Mouse (Mus musculus) liver, embryonic 12.5 days (tissue): ENCODE results near the gene Tmem220. TPM values are rescaled to one million over a fixed set of nuclear protein-coding genes. Genes with fewer than 3 reads are reported as not detected.
A peak's percentile ranks its signal among the peaks of the same experiment; 100 is the strongest.

Experiments used
- ATAC-seq: fragments of 200-750 bp; cut with Nextera tagmentation; 2 replicates; pipeline ENCODE4 v1.8.0; 2017; ENCODE audit warnings: moderate number of reproducible peaks, mild to moderate bottlenecking, moderate library complexity
- H3K27ac ChIP-seq: fragments of 300-500 bp; sonication (generic); 2 replicates; pipeline ENCODE4 v1.5.1; 2016; ENCODE audit warnings: mild to moderate bottlenecking
- H3K27me3 ChIP-seq: fragments of 300-500 bp; sonication (generic); replicated peaks from 2 replicates; pipeline ENCODE4 v1.6.1; 2016; ENCODE audit warnings: mild to moderate bottlenecking, moderate library complexity
- H3K36me3 ChIP-seq: fragments of 300-500 bp; sonication (generic); 2 replicates; pipeline ENCODE4 v1.6.1; 2016; ENCODE audit warnings: mild to moderate bottlenecking, moderate library complexity
- H3K4me1 ChIP-seq: fragments of 300-500 bp; sonication (generic); 2 replicates; pipeline ENCODE4 v1.6.1; 2016
- H3K4me2 ChIP-seq: fragments of 300-500 bp; sonication (generic); 2 replicates; pipeline ENCODE4 v1.6.1; 2016; ENCODE audit warnings: mild to moderate bottlenecking, moderate library complexity
- H3K4me3 ChIP-seq: fragments of 300-500 bp; sonication (generic); 2 replicates; pipeline ENCODE4 v1.5.1; 2016; ENCODE audit warnings: mild to moderate bottlenecking, moderate library complexity
- H3K9ac ChIP-seq: fragments of 300-500 bp; sonication (generic); 2 replicates; pipeline ENCODE4 v1.6.1; 2016; ENCODE audit warnings: mild to moderate bottlenecking, moderate library complexity
- H3K9me3 ChIP-seq: fragments of 300-500 bp; sonication (generic); replicated peaks from 2 replicates; pipeline ENCODE4 v1.6.1; 2016; ENCODE audit warnings: mild to moderate bottlenecking, moderate library complexity
- WGBS: fragments of 180-500 bp; shearing (Covaris S2); methylation state at CpG from one replicate; pipeline ENCODE4 v1.1.7; 2016; ENCODE audit not compliant: insufficient replicate concordance; 5-methylcytosine and 5-hydroxymethylcytosine counted together
- polyA plus RNA-seq: library from polyadenylated mRNA; unstranded; fragments of >200 nt; fragmentation: Nextera tagmentation; extraction: Ambion mirVana; gene quantifications from 2 replicates; pipeline ENCODE4 v1.2.1, GENCODE M21; 2016

The Tmem220 gene
- polyA plus RNA-seq, 1 experiment from 2014 or later, result 0.93 TPM

DNA sequence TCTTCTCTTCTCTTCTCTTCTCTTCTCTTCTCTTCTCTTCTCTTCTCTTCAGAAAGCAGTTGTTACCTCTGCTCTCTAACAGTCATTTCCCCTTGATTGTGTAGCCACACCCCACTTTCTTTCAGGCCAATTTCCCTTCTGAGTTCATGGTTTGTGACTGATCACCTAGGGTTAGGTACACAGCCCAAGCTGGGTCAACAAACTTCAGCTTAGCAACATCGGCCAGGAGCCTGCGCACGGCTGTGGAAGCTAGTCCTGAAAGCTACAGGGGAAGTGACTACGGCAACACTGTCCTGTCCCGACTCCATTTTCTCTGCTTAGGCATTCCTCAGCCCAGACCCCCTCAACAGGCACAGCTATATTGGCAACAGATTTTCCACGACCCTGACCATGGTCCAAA, 20.0 kb downstream of the Tmem220 start:
- H3K9ac ChIP-seq, result no peak overlapping the region

DNA sequence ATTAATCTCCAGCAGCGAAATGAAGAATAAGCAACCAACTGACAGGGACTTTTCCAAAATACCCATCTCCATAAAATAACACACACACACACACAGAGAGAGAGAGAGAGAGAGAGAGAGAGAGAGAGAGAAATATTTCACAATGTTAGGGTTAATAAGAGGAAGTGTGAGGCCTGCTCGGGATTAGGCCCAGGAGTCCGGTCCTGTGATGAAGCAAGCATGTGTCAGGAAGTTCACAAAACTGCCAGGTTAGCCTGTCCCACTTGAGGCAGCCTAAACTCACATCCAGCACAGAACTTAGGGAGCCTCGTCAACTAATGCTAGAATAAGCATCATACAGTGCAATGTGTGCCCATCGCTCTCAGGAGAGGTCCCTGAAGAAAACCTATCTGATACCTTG, 22.2 kb downstream of the Tmem220 start:
- Histone ChIP-seq H3K4me3 (no peak overlapping the region), H3K27ac (no peak overlapping the region), H3K4me1 (peaks cover 22% of the 10 kb centered on the region), H3K4me2 (no peak overlapping the region), H3K36me3 (peaks cover 18% of the 10 kb centered on the region), H3K9me3 (no peaks in the 10 kb centered on the region), H3K9ac (no peak overlapping the region), H3K27me3 (no peaks in the 10 kb centered on the region)
- ATAC-seq, result no peak
- 77% methylated on average over 5 of the region's 5 CpGs for WGBS

More for the DNA sequence above, 20.0 kb downstream of the Tmem220 start:
- Histone ChIP-seq H3K4me2 (no peak overlapping the region), H3K9me3 (no peaks in the 10 kb centered on the region), H3K4me1 (peaks cover 13% of the 10 kb centered on the region; the same call in 1 of the 2 replicates), H3K27ac (no peak overlapping the region), H3K36me3 (peaks cover 33% of the 10 kb centered on the region), H3K27me3 (no peaks in the 10 kb centered on the region), H3K4me3 (no peak overlapping the region)
- WGBS, result 67% methylated on average over 6 of the region's 6 CpGs
- ATAC-seq, result peak; percentile 40; the same call in 1 of the 2 replicates

DNA sequence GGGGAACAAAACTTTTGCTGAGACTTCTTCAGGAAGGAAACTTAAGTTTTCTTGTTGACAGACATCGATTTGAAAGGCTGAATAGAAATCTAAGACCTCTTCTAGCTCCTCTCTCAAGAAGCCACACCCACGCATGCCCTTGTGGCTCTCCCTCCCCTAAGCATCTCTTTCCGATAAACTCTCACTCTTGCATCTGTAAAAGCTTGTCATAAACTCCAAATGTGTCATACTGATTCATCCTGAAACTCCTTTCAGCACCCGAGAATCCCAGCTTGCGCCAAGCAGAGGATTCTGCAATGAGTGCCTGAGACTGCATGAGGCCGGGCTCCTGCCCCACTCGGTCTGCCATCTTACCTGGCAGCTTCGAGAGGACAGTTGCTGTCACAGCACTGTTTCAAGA, 23.5 kb downstream of the Tmem220 start:
- Histone ChIP-seq H3K4me3 (no peak overlapping the region), H3K9me3 (no peaks in the 10 kb centered on the region), H3K4me1 (peaks cover 19% of the 10 kb centered on the region), H3K36me3 (peaks cover 12% of the 10 kb centered on the region), H3K9ac (no peak overlapping the region), H3K4me2 (no peak overlapping the region), H3K27ac (no peak overlapping the region), H3K27me3 (no peaks in the 10 kb centered on the region)
- no peak for ATAC-seq
- WGBS, result 75% methylated on average over 8 of the region's 8 CpGs

DNA sequence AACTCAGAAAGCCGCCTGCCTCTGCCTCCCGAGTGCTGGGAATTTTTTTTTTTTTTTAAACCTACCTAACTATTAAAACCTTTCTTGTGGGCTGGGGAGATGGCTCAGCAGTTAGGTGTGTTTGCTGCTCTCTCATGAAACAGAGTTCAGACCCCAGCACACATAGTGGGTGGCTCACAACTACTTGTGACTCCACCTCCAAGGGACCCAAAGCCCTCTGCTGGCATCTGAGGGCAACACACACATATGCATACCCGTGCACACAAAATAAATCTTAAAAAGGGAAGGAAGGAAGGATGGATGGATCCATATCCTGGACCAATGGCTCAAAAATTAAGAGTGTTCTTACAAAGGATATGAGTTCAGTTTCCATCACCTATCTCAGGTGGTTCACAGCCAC, 24.3 kb downstream of the Tmem220 start:
- H3K4me1 ChIP-seq, result peaks cover 26% of the 10 kb centered on the region
- H3K9me3 ChIP-seq, result no peaks in the 10 kb centered on the region
- no peak overlapping the region for H3K4me3 ChIP-seq
- H3K27ac ChIP-seq, result no peak overlapping the region
- H3K36me3 ChIP-seq, result peaks cover 12% of the 10 kb centered on the region
- no peaks in the 10 kb centered on the region for H3K27me3 ChIP-seq
- WGBS, result 73% methylated on average over 3 of the region's 3 CpGs
- no peak overlapping the region for H3K4me2 ChIP-seq
- H3K9ac ChIP-seq, result no peak overlapping the region
- ATAC-seq, result no peak

DNA sequence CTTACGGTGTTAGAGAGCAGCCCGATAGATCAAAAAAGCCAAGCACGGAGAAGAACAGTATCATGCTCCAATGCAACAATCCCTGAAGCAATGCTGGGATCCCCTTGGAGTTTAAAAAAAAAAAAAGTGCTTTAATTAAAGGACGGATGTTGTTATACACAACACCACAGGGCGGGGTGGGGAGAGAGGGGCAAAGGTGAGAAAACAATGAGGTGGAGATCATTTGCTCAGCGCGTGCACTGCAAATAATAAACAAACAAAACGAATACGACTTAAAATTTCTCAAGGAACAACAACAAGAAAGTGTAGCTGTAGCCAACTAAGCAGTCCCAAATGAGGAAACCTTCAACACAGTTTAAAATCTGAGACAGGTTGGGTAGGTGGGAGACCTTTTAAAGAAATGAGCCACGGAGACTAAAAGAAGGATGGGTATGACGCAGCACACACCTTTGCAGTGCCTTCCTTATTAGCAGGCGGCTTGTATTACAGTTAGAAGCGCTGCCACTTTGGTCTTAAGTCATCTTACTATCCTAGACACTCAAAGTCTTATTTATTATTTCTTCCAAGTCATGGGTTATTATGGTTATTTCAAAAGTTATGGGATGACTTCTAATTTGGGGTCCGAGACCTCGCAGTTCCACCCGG, 26.8 kb downstream of the Tmem220 start:
- Histone ChIP-seq H3K9me3 (no peaks in the 10 kb centered on the region), H3K4me1 (peaks cover 21% of the 10 kb centered on the region), H3K27me3 (no peaks in the 10 kb centered on the region), H3K27ac (peak overlapping the region; percentile 81), H3K4me2 (peak overlapping the region; percentile 85), H3K36me3 (peaks cover 34% of the 10 kb centered on the region), H3K9ac (peak overlapping the region; percentile 86), H3K4me3 (peak overlapping the region; percentile 92)
- 13% methylated on average over 16 of the region's 16 CpGs for WGBS
- peak; percentile 64 for ATAC-seq

DNA sequence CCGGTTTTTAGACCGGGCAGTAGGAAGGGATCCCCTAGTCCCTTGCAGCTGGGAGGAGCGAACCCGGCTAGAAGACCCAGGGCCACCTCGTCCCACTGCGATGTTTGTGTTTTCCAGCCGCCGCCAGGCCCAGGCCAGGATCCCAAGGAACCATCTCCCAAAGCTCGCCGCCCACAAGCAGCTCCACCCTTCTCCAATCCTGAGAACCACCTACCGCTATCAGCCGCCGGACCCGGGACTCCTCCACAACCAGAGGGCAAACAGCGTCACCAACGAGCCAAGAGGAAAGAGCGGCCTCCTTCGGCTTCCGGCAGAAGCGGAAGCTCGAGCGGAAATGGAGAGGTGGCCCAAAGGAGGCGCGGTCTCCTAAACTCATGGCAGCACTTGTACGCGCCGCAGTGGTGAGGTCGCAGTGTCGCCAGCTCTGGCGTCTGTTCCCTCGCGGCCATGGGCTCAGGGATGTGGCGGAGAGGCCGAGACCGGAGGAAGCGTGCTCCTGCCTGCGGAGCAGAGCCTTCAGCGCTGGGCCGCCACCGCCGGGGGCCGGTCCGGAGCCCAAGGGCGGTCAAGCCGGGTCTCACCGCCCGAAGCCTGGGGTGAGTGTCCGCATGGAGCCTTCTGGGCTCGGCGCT, 27.5 kb downstream of the Tmem220 start, which contains the start of the genes Adprm and Sco1:
Adprm (minus strand) TSS at position 274 of the 632 bp plus-strand sequence.
Sco1 (plus strand) TSS at position 350 of the 632 bp plus-strand sequence.
- Histone ChIP-seq H3K27ac (peak within 1 kb of the TSS; percentile 81), H3K36me3 (peaks cover 41% of the 10 kb centered on the region), H3K4me2 (peak within 1 kb of the TSS; percentile 85), H3K4me3 (peak within 1 kb of the TSS; percentile 92), H3K9me3 (no peaks in the 10 kb centered on the region), H3K27me3 (no peaks in the 10 kb centered on the region), H3K4me1 (peaks cover 21% of the 10 kb centered on the region), H3K9ac (peak within 1 kb of the TSS; percentile 86)
- peak; percentile 95 for ATAC-seq
- under 1% methylated on average over 50 of the region's 50 CpGs for WGBS

DNA sequence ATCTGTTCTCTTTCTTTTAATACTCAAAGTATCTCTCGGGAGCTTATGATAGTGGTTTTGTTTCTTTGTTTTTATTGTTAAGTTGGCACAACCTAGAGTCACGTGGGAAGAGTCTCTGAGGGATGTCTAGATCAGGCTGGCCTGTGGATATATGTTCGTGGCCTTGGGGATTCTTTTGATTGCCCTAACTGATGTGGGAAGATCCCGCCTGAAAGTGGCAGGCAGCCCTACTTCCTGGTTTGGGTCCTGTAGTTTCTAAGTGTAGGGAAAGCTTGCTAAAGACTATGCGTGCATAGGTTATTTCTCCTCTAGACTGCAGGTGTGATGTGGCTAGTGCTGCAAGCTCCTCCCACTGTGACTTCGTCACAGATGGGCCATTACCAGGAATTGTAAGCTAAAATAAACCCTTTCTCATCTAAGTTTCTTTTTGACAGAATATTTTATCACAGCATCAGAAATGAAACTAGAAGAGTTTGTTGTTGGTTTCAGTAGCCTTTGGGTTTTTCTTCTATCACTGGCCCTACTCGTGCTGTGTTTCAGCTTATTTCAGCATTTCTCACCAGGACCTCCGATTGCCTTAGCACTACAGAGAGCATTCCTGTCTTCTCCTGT, 29.9 kb downstream of the Tmem220 start:
- Histone ChIP-seq H3K4me1 (peaks cover 21% of the 10 kb centered on the region), H3K4me3 (no peak overlapping the region), H3K9ac (no peak overlapping the region), H3K9me3 (no peaks in the 10 kb centered on the region), H3K36me3 (peaks cover 59% of the 10 kb centered on the region), H3K27me3 (no peaks in the 10 kb centered on the region), H3K4me2 (no peak overlapping the region), H3K27ac (no peak overlapping the region)
- ATAC-seq, result no peak
- 78% methylated on average over 8 of the region's 8 CpGs for WGBS

DNA sequence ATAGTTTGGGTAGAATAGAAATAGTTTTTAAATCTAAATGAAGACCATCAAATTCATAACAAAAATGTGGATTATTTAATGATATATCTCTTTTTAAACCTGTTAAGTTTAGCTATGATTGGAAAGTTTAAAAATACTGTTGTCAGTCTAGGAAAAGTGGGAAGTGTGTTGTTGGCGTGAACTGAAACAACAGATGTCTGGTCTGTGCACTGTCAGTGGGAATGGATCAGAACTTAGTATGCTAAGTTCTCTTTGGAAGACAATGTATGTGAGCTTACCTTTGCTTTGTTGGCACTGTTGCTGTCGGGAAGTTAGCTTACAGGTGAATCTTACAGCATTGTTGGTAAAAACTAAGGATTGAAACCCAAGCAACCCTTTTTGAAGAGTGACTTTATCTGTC, 36.4 kb downstream of the Tmem220 start:
- Histone ChIP-seq H3K36me3 (peaks cover 90% of the 10 kb centered on the region), H3K9ac (no peak overlapping the region), H3K4me2 (no peak overlapping the region), H3K4me3 (no peak overlapping the region), H3K9me3 (no peaks in the 10 kb centered on the region), H3K4me1 (no peaks in the 10 kb centered on the region), H3K27ac (no peak overlapping the region), H3K27me3 (no peaks in the 10 kb centered on the region)
- no peak for ATAC-seq
- WGBS, result 80% methylated on average over 2 of the region's 2 CpGs

DNA sequence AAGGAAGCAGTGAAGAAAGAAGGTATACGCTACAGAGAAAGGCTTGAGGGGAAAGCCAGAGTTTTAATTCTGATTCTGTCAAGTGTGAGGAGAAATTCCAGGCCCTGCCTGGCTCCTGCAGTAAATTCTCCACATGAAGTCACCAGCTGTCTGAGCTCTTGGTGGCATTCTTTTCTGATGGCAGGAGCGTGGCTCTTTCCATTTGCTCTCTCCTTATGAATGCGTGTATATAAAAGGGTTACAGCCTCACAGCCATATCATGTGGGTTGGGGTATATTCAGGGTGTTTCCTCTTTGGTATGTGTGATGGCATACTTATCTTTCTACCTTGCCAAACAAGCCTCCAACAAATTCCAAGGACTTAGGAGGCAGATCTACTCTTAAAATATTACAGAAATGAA, 37.8 kb downstream of the Tmem220 start:
- 83% methylated on average over 3 of the region's 3 CpGs for WGBS
- H3K4me2 ChIP-seq, result no peak overlapping the region
- H3K9ac ChIP-seq, result no peak overlapping the region
- H3K4me3 ChIP-seq, result no peak overlapping the region
- H3K4me1 ChIP-seq, result no peaks in the 10 kb centered on the region
- no peak overlapping the region for H3K27ac ChIP-seq
- no peaks in the 10 kb centered on the region for H3K9me3 ChIP-seq
- no peak for ATAC-seq
- peaks cover 83% of the 10 kb centered on the region for H3K36me3 ChIP-seq
- no peaks in the 10 kb centered on the region for H3K27me3 ChIP-seq

DNA sequence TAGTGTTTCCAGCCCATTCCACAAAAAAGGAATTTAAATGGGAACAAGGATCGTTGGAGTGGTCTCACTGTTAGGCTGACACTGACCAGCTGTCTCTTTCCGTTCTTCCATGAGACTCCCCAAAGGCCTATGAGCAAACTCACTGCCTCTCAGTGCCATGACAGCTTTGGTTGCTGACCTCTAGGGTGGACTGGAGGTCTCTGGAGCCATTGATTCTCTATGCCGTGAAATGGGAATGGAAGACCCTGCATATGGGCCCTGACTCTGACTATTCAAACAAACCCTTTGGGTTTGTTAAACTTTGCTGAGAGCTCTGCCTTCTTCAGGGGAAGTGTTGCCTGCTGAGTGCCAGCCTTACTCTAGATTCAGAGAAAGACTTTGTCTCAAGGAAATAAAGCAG, 42.8 kb downstream of the Tmem220 start:
- H3K27ac ChIP-seq, result no peak overlapping the region
- H3K9ac ChIP-seq, result no peak overlapping the region
- no peak for ATAC-seq
- H3K9me3 ChIP-seq, result no peaks in the 10 kb centered on the region
- no peak overlapping the region for H3K4me3 ChIP-seq
- 0 out of 2 replicates have a peak, but pooled peaks cover 4% of the 10 kb centered on the region for H3K27me3 ChIP-seq
- H3K4me1 ChIP-seq, result no peaks in the 10 kb centered on the region
- WGBS, result 76% methylated on average over 3 of the region's 3 CpGs
- peaks cover 42% of the 10 kb centered on the region for H3K36me3 ChIP-seq
- H3K4me2 ChIP-seq, result no peak overlapping the region

DNA sequence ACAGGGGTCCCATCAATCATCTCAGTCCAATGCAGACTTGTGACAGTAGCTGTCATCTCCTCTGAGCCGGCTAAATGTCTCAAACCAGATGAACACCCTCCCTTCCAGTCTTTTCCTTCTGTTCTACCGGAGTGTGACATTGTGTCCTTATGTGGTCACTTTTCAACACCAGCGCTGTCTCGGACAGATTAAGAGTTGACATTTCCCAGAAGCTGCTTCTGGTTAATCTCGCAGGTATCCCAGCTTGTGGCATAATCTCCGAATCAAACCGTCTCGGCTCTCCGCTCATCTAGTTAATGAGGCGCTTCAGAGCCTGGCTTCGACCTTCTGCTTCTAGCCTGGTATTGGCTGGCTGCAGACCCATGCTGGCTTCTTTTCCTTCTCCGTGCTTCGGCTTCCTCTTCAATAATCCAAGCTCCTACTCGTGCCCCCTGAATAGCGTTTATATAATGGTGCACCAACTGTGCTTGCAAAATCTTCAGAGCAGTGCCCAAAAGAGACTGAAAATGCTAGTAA, 47.7 kb downstream of the Tmem220 start:
- Histone ChIP-seq H3K36me3 (no peaks in the 10 kb centered on the region), H3K27ac (no peak overlapping the region), H3K4me3 (no peak overlapping the region), H3K27me3 (peaks cover 5% of the 10 kb centered on the region; the same call in 1 of the 2 replicates), H3K9ac (no peak overlapping the region), H3K9me3 (no peaks in the 10 kb centered on the region), H3K4me1 (0 out of 2 replicates have a peak, but pooled peaks cover 5% of the 10 kb centered on the region), H3K4me2 (no peak overlapping the region)
- ATAC-seq, result no peak
- 68% methylated on average over 15 of the region's 15 CpGs for WGBS

DNA sequence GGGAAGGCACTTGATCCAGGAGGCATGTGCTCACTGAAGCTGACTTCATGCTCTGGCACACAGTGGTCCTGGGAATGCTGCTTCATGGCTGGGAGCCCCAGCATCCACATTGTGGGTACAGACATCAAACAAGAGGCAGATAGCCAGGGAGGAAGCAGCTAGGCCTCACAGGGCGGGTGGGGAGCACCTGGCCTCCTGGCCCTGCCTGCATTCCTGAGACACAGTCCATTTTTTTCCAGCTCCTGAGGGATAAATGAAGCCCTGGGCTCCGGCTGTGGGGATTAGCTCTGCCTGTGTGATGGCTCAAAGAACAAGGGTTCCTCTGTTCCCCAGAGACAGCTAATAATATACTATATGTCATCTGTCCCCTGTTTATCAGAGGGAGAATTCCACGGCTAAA, 50.1 kb downstream of the Tmem220 start:
- 59% methylated on average over 3 of the region's 3 CpGs for WGBS
- no peak overlapping the region for H3K4me3 ChIP-seq
- H3K36me3 ChIP-seq, result no peaks in the 10 kb centered on the region
- ATAC-seq, result no peak
- H3K27me3 ChIP-seq, result peaks cover 9% of the 10 kb centered on the region; the same call in 1 of the 2 replicates
- H3K27ac ChIP-seq, result no peak overlapping the region
- H3K4me1 ChIP-seq, result 0 out of 2 replicates have a peak, but pooled peaks cover 5% of the 10 kb centered on the region
- no peaks in the 10 kb centered on the region for H3K9me3 ChIP-seq
- H3K4me2 ChIP-seq, result no peak overlapping the region
- no peak overlapping the region for H3K9ac ChIP-seq
